Mouse (Mus musculus): ENCODE measurements around the gene Gm12830. TPM values are rescaled to one million over a fixed set of nuclear protein-coding genes. Genes with fewer than 3 reads are reported as not detected.

Gm12830 gene
- total RNA-seq, 2 experiments from 2014 or later: not detected

DNA sequence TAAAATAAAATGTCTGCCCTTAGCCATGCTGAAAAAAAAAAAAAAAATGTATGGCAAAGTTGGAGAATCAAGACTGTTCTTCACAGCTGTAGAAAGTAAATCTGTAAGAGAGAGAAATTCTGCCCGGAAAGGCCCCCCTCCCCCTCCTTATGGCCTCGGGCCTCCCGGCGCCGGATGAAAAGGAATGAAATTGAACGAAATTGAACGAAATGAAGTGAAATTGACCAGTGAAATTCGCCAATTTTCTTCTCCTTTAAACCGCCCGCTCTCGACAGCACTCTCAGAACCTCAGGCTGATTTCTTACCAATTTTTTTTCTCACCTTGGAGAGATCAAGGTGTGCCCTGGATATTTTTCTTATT lies 81.9 kb downstream of the Gm12830 start:
- no peak overlapping the region for H3K27ac ChIP-seq
- DNase-seq (ENCODE audit: extremely low spot score in 1 of 2, low spot score in 2 of 2): no peak
- intact Hi-C loops (cut with DNase I): loop anchor here (5.0 kb wide), 1 partner anchor 1034 kb away; the partner anchor contains the start of gene Dmbx1
- no peak overlapping the region for H3K4me3 ChIP-seq
- TF ChIP-seq CTCF (IDR thresholded peaks at IDR 0.05): no peak

GRCm38 (mm10) chr4:114905501-114905900 lies 84.0 kb downstream of the Gm12830 start:
- intact Hi-C loops (cut with DNase I): no loop called here
- no peak overlapping the region for H3K27ac ChIP-seq
- DNase-seq (ENCODE audit: extremely low spot score in 1 of 2, low spot score in 2 of 2): no peak
- H3K4me3 ChIP-seq: no peak overlapping the region
- no peak for TF ChIP-seq CTCF (IDR thresholded peaks at IDR 0.05)

Other genes starting within 250 kb of the Gm12830 start
- under 1 TPM; 0.35 to 0.63 TPM for gene Foxd2, start 87.2 kb downstream of the Gm12830 start, total RNA-seq (2021)
- gene Foxe3, start 104.3 kb downstream of the Gm12830 start, total RNA-seq (2021): not detected
- gene Cmpk1, start 165.5 kb downstream of the Gm12830 start, total RNA-seq (2021): 10 to 100 TPM; 74.5 to 79.6 TPM
- under 1 TPM; 0.36 to 0.98 TPM for gene Stil, start 178.4 kb downstream of the Gm12830 start, total RNA-seq (2021)
- gene Tal1, start 234.7 kb downstream of the Gm12830 start, total RNA-seq (2021): 1 to 10 TPM; 1.5 TPM